Mouse (Mus musculus): ENCODE results near the gene Olfr1113. TPM values are rescaled to one million over a fixed set of nuclear protein-coding genes. Genes with fewer than 3 reads are reported as not detected.
"Not testable (repeated sequence)": the region's sequence is repeated elsewhere in the genome, so short reads cannot be mapped to it uniquely, and the experiment has no call there.

Olfr1113 gene
- not detected in 2 replicates for polyA plus RNA-seq (2012)

GRCm38 (mm10) chr2:87208670-87209069 is at the start of gene Olfr1113:
TSS of gene Olfr1113 (plus strand) at chr2:87208970.
- Histone ChIP-seq H3K4me3 (replicated peaks) (no peak within 1 kb of the TSS), H3K9me3 (ENCODE audit: control insufficient read depth, low read length) (no peaks in the 10 kb centered on the region; the same call in 1 of the 2 replicates), H3K27me3 (ENCODE audit: control insufficient read depth) (no peaks in the 10 kb centered on the region), H3K4me1 (ENCODE audit: control insufficient read depth) (no peaks in the 10 kb centered on the region), H3K36me3 (ENCODE audit: control insufficient read depth) (no peaks in the 10 kb centered on the region)
- no peak for TF ChIP-seq GATA1 (IDR thresholded peaks at IDR 0.05; ENCODE audit: low read length)
- TF ChIP-seq TAL1 (IDR thresholded peaks at IDR 0.05; ENCODE audit: low read length) = no peak

- not testable (repeated sequence) for H3K36me3 ChIP-seq (ENCODE audit: control insufficient read depth)
These were observed 41.0 kb upstream of the Olfr1113 start for GRCm38 (mm10) chr2:87167731-87168130.

DNA sequence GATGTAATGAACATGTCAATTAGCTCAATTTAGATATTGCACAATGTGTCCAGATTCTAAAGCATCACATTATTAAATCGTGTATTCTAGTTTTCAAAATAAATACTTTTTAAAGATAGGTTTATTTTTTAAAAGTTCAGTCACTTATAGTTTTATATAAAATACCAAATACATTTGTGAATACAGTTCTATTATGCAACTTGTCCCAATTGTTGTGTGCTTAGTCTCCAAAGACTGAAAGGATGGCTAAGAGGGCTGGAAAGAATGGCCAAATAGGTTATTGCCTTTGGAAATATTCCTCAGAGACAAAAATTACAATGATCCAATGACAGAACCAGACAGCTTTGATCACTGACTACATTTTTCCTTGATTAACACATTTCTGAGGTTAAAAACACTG is 21.3 kb upstream of the Olfr1113 start, which contains the start of gene Olfr1112:
Gene Olfr1112, plus strand, starts transcription at position 301 of the 400 bp plus-strand sequence.
- Histone ChIP-seq H3K36me3 (ENCODE audit: control insufficient read depth) (no peaks in the 10 kb centered on the region), H3K9me3 (ENCODE audit: control insufficient read depth, low read length) (no peaks in the 10 kb centered on the region), H3K4me3 (replicated peaks) (no peak within 1 kb of the TSS), H3K4me1 (ENCODE audit: control insufficient read depth) (no peaks in the 10 kb centered on the region), H3K27me3 (ENCODE audit: control insufficient read depth) (no peaks in the 10 kb centered on the region)
- no peak for TF ChIP-seq GATA1 (IDR thresholded peaks at IDR 0.05; ENCODE audit: low read length)
- no peak for TF ChIP-seq TAL1 (IDR thresholded peaks at IDR 0.05; ENCODE audit: low read length)

More at GRCm38 (mm10) chr2:87167731-87168130, 41.0 kb upstream of the Olfr1113 start:
- H3K4me3 ChIP-seq (replicated peaks); H3K4me1 ChIP-seq (ENCODE audit: control insufficient read depth); H3K27me3 ChIP-seq (ENCODE audit: control insufficient read depth): not testable (repeated sequence)
- H3K9me3 ChIP-seq (ENCODE audit: control insufficient read depth, low read length) = peaks cover 14% of the 10 kb centered on the region

GRCm38 (mm10) chr2:87247713-87248112 is 38.9 kb downstream of the Olfr1113 start, which contains the start of gene Olfr1115:
TSS of gene Olfr1115 (plus strand) at chr2:87248013.
- H3K36me3 ChIP-seq (ENCODE audit: control insufficient read depth) = no peaks in the 10 kb centered on the region
- H3K27me3 ChIP-seq (ENCODE audit: control insufficient read depth) = no peaks in the 10 kb centered on the region
- H3K4me1 ChIP-seq (ENCODE audit: control insufficient read depth) = no peaks in the 10 kb centered on the region
- TF ChIP-seq TAL1 (IDR thresholded peaks at IDR 0.05; ENCODE audit: low read length) = no peak
- no peak for TF ChIP-seq GATA1 (IDR thresholded peaks at IDR 0.05; ENCODE audit: low read length)
- H3K4me3 ChIP-seq (replicated peaks) = no peak within 1 kb of the TSS
- no peaks in the 10 kb centered on the region for H3K9me3 ChIP-seq (ENCODE audit: control insufficient read depth, low read length)

Other genes starting within 250 kb of the Olfr1113 start
- gene Olfr1099, start 248.3 kb upstream of the Olfr1113 start, polyA plus RNA-seq (2012) = 0.01 TPM in 1 of 2 replicates, not detected in the other
- gene Olfr1100, start 229.0 kb upstream of the Olfr1113 start, polyA plus RNA-seq (2012) = not detected in 2 replicates
- not detected in 2 replicates for gene Olfr1101, start 217.7 kb upstream of the Olfr1113 start, polyA plus RNA-seq (2012)
- not detected in 2 replicates for gene Olfr1102, start 210.6 kb upstream of the Olfr1113 start, polyA plus RNA-seq (2012)
- gene Olfr1104, start 181.9 kb upstream of the Olfr1113 start, polyA plus RNA-seq (2012) = not detected in 2 replicates
- not detected in 2 replicates for gene Olfr1105, start 172.4 kb upstream of the Olfr1113 start, polyA plus RNA-seq (2012)
- not detected in 2 replicates for gene Olfr1106, start 156.7 kb upstream of the Olfr1113 start, polyA plus RNA-seq (2012)
- not detected in 2 replicates for gene Olfr1107, start 133.2 kb upstream of the Olfr1113 start, polyA plus RNA-seq (2012)
- not detected in 2 replicates for gene Olfr1109, start 113.0 kb upstream of the Olfr1113 start, polyA plus RNA-seq (2012)
- gene Olfr259, start 94.4 kb upstream of the Olfr1113 start, polyA plus RNA-seq (2012) = 0.04 TPM in 1 of 2 replicates, not detected in the other
- not detected in 2 replicates for gene Olfr1110, start 68.7 kb upstream of the Olfr1113 start, polyA plus RNA-seq (2012)
- not detected in 2 replicates for gene Olfr1111, start 56.3 kb upstream of the Olfr1113 start, polyA plus RNA-seq (2012)
- not detected in 2 replicates for gene Olfr1112, start 21.2 kb upstream of the Olfr1113 start, polyA plus RNA-seq (2012)
- gene Olfr1115, start 39.0 kb downstream of the Olfr1113 start, polyA plus RNA-seq (2012) = not detected in 2 replicates
- under 0.01 TPM in 1 of 2 replicates, not detected in the other for gene Olfr1116, start 58.6 kb downstream of the Olfr1113 start, polyA plus RNA-seq (2012)
- gene Olfr1118, start 98.6 kb downstream of the Olfr1113 start, polyA plus RNA-seq (2012) = not detected in 2 replicates
- not detected in 2 replicates for gene Olfr1120, start 145.8 kb downstream of the Olfr1113 start, polyA plus RNA-seq (2012)
- gene Olfr1121, start 160.9 kb downstream of the Olfr1113 start, polyA plus RNA-seq (2012) = 0.04 TPM in 1 of 2 replicates, not detected in the other
- not detected in 2 replicates for gene Olfr1122, start 176.9 kb downstream of the Olfr1113 start, polyA plus RNA-seq (2012)
- not detected in 2 replicates for gene Olfr1123, start 207.7 kb downstream of the Olfr1113 start, polyA plus RNA-seq (2012)
- gene Olfr1124, start 221.3 kb downstream of the Olfr1113 start, polyA plus RNA-seq (2012) = not detected in 2 replicates
- gene Olfr1126, start 245.0 kb downstream of the Olfr1113 start, polyA plus RNA-seq (2012) = not detected in 2 replicates